Mouse (Mus musculus): Measurements from ENCODE around the gene Ptpn18. TPM values are rescaled to one million over a fixed set of nuclear protein-coding genes. Genes with fewer than 3 reads are reported as not detected.

The Ptpn18 gene
- polyA plus RNA-seq (2015; fragmentation: Illumina TruSeq; extraction: RNeasy Lipid Tissue Mini Kit (QIAGEN cat#74804); ENCODE audit: insufficient read depth, low replicate concordance) = 32.7 TPM

DNA sequence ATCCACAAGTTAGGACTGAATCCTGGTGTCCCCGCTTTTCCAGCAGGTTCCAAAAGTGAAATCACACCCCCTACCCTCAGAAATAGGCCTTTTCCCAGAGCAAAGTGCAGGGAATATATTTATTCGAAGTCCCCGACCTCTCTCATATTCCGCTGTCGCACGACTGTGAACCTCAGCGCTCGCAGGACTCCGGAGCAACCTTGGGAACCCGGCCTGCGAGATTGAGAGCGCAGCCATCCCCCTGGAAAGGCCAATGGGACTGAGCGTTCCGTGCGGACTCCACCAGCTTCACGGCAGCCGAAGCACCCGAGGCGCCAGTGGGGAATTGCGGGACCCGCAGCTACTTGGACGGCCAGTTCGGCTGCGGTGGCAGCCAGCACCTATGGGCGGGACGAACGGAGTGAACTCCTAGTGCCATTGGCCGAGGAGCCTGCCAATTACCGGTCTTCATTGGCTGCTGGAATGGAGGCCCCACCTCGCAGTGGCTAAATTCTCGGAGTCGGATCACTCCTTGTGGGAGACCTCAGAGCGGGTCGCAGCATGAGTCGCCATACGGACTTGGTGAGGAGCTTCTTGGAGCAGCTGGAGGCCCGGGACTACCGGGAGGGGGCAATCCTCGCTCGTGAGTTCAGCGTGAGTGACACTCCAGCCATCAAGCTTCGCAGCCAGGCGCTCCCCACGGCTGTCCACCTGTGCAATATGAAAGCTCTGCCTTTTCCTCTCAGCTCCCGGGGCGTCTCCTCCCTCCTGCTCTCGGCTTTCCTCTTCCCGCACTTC is at the start of gene Ptpn18:
TSS of gene Ptpn18 (plus strand) at position 479 of the 777 bp plus-strand sequence.

DNA sequence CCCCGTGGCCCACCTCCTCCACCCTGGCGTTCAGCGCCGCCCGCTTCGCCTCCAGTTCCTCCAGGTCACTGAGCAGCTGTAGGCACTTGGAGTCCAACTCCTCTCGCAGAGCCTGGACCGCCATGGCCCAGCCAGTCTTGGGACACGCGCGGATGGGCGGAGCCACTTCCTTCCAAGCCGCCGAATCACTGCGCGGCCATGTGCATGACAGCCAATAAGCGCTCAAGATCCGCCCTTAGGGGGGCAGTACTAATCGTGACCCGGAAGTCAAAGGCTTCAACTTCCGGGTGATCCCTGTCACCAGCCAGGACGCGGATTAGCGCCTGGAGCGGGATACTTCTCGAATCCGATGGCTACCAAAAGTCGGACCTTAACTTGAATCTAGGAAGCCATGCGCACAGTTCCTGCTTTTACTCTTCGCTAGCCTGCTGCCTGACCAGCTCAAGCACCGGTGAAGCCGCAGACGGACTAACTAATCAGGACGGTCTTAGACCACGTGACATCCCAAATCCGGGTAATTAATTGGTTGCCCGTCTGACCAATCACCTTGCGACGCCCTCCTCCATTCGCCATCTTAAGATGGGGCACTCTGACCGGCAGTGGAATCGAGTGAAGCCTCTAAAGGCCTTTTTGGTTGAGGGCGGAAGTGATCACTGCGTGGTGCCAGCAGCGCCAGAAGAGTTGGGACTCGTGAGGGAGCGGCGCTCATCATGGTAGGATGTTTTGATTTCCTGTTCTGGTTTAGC is 20.2 kb upstream of the Ptpn18 start, which contains the start of the genes Ccdc115 and Imp4:
TSS of gene Ccdc115 (minus strand) at position 458 of the 746 bp plus-strand sequence.
TSS of gene Imp4 (plus strand) at position 637 of the 746 bp plus-strand sequence.

Other genes starting within 250 kb of the Ptpn18 start
- 31.5 TPM for gene Ccdc115, start 20.1 kb upstream of the Ptpn18 start, polyA plus RNA-seq (2015; fragmentation: Illumina TruSeq; extraction: RNeasy Lipid Tissue Mini Kit (QIAGEN cat#74804); ENCODE audit: insufficient read depth, low replicate concordance)
- gene Imp4, start 19.9 kb upstream of the Ptpn18 start, polyA plus RNA-seq (2015; fragmentation: Illumina TruSeq; extraction: RNeasy Lipid Tissue Mini Kit (QIAGEN cat#74804); ENCODE audit: insufficient read depth, low replicate concordance) = 29.9 TPM
- 0.19 TPM for gene Prss39, start 38.6 kb downstream of the Ptpn18 start, polyA plus RNA-seq (2015; fragmentation: Illumina TruSeq; extraction: RNeasy Lipid Tissue Mini Kit (QIAGEN cat#74804); ENCODE audit: insufficient read depth, low replicate concordance)
- not detected for gene Cfc1, start 75.9 kb downstream of the Ptpn18 start, polyA plus RNA-seq (2015; fragmentation: Illumina TruSeq; extraction: RNeasy Lipid Tissue Mini Kit (QIAGEN cat#74804); ENCODE audit: insufficient read depth, low replicate concordance)
- gene Prss40, start 101.2 kb downstream of the Ptpn18 start, polyA plus RNA-seq (2015; fragmentation: Illumina TruSeq; extraction: RNeasy Lipid Tissue Mini Kit (QIAGEN cat#74804); ENCODE audit: insufficient read depth, low replicate concordance) = not detected
- not detected for gene Amer3, start 119.9 kb downstream of the Ptpn18 start, polyA plus RNA-seq (2015; fragmentation: Illumina TruSeq; extraction: RNeasy Lipid Tissue Mini Kit (QIAGEN cat#74804); ENCODE audit: insufficient read depth, low replicate concordance)